Mouse (Mus musculus) limb, embryonic 13.5 days (tissue): Measurements from ENCODE around the gene Ndufs8. TPM values are rescaled to one million over a fixed set of nuclear protein-coding genes. Genes with fewer than 3 reads are reported as not detected.
A peak's percentile ranks its signal among the peaks of the same experiment; 100 is the strongest.

ENCODE experiments used
- ATAC-seq: fragments of 200-750 bp; cut with Nextera tagmentation; 2 replicates; pipeline ENCODE4 v1.8.0; 2017; ENCODE audit warnings: low read depth, moderate number of reproducible peaks, moderate TSS enrichment; ENCODE audit not compliant: low FRiP score
- H3K27ac ChIP-seq: fragments of 300-500 bp; sonication (generic); 2 replicates; pipeline ENCODE4 v1.5.1; 2015; ENCODE audit warnings: inconsistent platforms, mild to moderate bottlenecking, moderate library complexity
- H3K27me3 ChIP-seq: fragments of 300-500 bp; sonication (generic); 2 replicates; pipeline ENCODE4 v1.6.1; 2015; ENCODE audit warnings: mild to moderate bottlenecking, inconsistent platforms
- H3K36me3 ChIP-seq: fragments of 300-500 bp; sonication (generic); 2 replicates; pipeline ENCODE4 v1.6.1; 2015; ENCODE audit warnings: inconsistent platforms, mild to moderate bottlenecking, moderate library complexity
- H3K4me1 ChIP-seq: fragments of 300-500 bp; sonication (generic); 2 replicates; pipeline ENCODE4 v1.6.1; 2015; ENCODE audit warnings: inconsistent platforms
- H3K4me2 ChIP-seq: fragments of 300-500 bp; sonication (generic); replicated peaks from 2 replicates; pipeline ENCODE4 v1.6.1; 2015; ENCODE audit warnings: inconsistent platforms, mild to moderate bottlenecking, moderate library complexity
- H3K4me3 ChIP-seq: fragments of 300-500 bp; sonication (generic); 2 replicates; pipeline ENCODE4 v1.5.1; 2015; ENCODE audit warnings: moderate library complexity, mild to moderate bottlenecking, inconsistent platforms
- H3K9ac ChIP-seq: fragments of 300-500 bp; sonication (generic); 2 replicates; pipeline ENCODE4 v1.6.1; 2015; ENCODE audit warnings: mild to moderate bottlenecking, inconsistent platforms
- H3K9me3 ChIP-seq: fragments of 300-500 bp; sonication (generic); 2 replicates; pipeline ENCODE4 v1.6.1; 2016; ENCODE audit warnings: inconsistent platforms
- WGBS: fragments of 180-500 bp; shearing (Covaris S2); methylation state at CpG from one replicate; pipeline ENCODE4 v1.1.7; 2015; 5-methylcytosine and 5-hydroxymethylcytosine counted together
- polyA plus RNA-seq: library from polyadenylated mRNA; unstranded; fragments of >200 nt; fragmentation: Nextera tagmentation; extraction: Ambion mirVana; gene quantifications from 2 replicates; pipeline ENCODE4 v1.2.1, GENCODE M21; 2015

The Ndufs8 gene
- polyA plus RNA-seq, 1 experiment from 2014 or later, result 259 TPM

DNA sequence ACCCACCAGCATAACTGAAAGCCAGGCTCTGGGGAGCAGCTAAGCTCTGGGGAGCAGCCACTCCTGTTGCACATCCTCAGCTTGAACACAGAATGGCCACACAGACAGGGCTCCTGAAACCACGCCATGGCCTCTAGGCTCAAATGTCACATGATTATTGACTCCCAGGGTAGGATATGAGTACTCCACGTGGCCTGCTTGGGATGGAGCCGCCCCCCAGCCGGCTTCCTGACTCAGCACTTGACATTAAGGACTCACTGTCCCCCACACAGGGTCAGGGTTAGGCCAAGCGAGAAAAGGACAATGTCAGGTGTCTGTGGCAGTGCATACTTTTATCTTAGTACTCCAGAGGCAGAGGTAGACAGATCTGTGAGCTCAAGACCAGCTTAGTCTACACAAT is 2.4 kb downstream of the Ndufs8 start:
- Histone ChIP-seq H3K27ac (no peak overlapping the region), H3K9ac (no peak overlapping the region), H3K4me3 (no peak overlapping the region), H3K27me3 (no peaks in the 10 kb centered on the region), H3K4me1 (peaks cover 42% of the 10 kb centered on the region), H3K36me3 (peaks cover 34% of the 10 kb centered on the region), H3K9me3 (no peaks in the 10 kb centered on the region), H3K4me2 (no peak overlapping the region)
- WGBS, result 79% methylated on average over 5 of the region's 5 CpGs
- ATAC-seq, result no peak

DNA sequence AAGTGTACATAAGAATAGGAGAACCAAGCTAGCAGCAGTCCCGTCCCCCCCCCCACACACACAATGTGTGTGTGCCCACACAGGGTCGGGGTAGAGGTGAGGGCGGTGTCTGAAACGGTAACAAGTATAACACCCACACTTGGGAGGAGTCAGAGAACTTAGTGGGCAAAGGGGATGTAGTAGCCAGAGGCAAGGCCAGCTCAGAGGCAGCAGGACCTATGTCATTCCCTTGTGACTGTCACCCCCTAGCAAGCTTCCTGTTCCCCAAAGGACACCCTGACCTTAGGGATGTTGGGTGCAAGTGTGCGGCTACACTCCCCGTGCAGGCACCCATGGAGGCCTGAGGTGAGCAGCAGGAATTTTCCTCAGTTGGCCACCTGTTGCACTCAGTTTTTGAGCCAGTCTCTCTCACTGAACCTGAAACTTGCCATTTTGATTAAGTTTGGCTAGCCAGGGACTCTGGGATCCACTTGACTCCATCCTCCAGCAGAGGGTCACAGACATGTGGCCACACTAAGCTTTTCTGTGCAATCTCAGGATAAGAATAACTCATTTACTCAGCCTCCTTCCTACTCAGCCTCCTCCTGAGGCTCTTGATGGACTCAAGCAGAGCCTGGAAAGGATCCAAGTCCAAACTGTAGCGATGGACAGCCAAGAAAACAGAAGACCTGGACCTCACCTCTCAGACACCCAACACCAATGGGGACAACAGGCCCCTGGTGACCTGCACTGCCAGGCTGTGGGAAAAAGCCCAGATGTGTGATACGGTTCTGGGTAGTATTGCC is 4.5 kb downstream of the Ndufs8 start:
- 84% methylated on average over 8 of the region's 8 CpGs for whole genome bisulfite sequencing
- Histone ChIP-seq H3K36me3 (peaks cover 47% of the 10 kb centered on the region), H3K27ac (no peak overlapping the region), H3K4me2 (peak overlapping the region; percentile 83), H3K4me1 (peaks cover 47% of the 10 kb centered on the region), H3K27me3 (no peaks in the 10 kb centered on the region), H3K4me3 (peak overlapping the region; percentile 58), H3K9me3 (no peaks in the 10 kb centered on the region), H3K9ac (peak overlapping the region; percentile 76; the same call in 1 of the 2 replicates)
- ATAC-seq, result no peak

DNA sequence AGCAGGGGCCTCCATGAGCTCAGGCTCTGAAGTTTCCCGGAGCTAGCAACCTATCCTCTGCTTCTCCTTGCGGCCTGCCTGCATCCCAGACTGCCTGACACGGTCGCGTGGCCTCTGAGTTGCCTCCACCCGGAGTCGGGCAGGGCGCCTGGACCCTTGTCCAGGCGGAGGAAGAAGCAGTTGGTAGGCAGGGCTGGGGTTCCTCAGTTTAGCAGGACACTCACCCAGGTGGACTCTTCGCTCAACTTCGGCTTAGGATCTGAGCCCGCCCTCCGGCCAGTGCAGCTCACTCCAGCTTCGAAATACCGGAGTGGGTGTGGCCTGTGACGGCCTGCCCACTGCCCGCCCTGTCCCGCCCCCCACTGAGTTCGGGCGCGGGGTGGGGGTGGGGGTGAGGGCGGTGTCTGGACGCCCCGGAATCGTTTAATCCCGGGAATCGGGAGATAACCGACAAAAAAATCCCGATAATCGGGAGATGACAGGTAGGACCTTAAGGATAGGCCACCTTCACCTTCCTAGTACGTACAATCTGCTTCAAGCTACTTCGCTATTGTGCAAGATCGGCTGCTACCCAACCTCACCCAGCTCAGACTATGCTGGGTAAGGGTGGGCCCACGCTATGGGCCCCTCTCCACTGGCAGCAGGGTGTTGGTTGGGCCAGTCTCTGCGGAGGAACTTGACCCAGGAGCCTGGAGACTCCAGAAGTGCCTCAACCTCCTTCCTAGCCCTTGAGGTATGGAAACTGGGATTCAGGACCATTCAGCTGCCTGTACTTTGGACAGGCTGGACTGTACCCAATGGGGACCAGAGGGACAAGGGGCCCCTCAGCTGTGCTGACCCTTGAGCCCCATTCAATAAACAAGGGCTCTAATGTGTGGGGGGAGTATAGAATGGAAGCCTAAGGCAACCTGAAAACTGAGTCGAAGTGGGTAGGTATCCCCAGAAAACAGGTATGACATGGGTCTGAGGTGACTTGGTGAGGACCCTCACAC is 5.5 kb downstream of the Ndufs8 start, which contains the start of gene Tcirg1:
TSS of gene Tcirg1 (minus strand) at position 339 of the 992 bp plus-strand sequence.
- ATAC-seq, result peak; percentile 89
- Histone ChIP-seq H3K36me3 (peaks cover 56% of the 10 kb centered on the region), H3K27ac (peak within 1 kb of the TSS; percentile 52; the same call in 1 of the 2 replicates), H3K4me3 (peak within 1 kb of the TSS; percentile 58), H3K9ac (peak within 1 kb of the TSS; percentile 76), H3K4me2 (peak within 1 kb of the TSS; percentile 83), H3K9me3 (no peaks in the 10 kb centered on the region), H3K4me1 (peaks cover 46% of the 10 kb centered on the region), H3K27me3 (no peaks in the 10 kb centered on the region)
- 4% methylated on average over 36 of the region's 36 CpGs for WGBS

DNA sequence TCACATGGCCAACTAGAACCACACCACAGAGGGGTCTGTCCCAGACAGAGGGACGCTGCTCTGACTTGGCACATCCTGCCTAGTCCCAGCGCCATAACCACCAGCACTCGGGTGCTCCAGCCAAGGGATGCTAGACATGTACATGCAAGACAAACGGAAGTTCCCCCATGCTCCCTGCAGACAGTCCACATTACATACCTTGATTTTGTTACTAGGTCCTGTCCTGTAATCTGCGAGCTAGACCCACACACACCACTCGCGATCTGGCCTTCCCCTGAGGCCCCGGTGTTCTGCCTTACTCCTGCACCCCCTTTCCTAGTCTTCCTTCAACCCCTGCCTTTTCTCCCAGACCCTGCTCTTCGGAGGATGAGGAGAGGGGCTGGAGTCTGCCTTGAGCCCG is 6.2 kb downstream of the Ndufs8 start:
- H3K9ac ChIP-seq, result peak overlapping the region; percentile 76
- 25% methylated on average over 10 of the region's 10 CpGs for WGBS
- peak overlapping the region; percentile 58 for H3K4me3 ChIP-seq
- no peaks in the 10 kb centered on the region for H3K27me3 ChIP-seq
- H3K9me3 ChIP-seq, result no peaks in the 10 kb centered on the region
- ATAC-seq, result no peak
- H3K4me1 ChIP-seq, result peaks cover 39% of the 10 kb centered on the region
- H3K27ac ChIP-seq, result no peak overlapping the region; the same call in 1 of the 2 replicates
- peak overlapping the region; percentile 83 for H3K4me2 ChIP-seq
- peaks cover 63% of the 10 kb centered on the region for H3K36me3 ChIP-seq

DNA sequence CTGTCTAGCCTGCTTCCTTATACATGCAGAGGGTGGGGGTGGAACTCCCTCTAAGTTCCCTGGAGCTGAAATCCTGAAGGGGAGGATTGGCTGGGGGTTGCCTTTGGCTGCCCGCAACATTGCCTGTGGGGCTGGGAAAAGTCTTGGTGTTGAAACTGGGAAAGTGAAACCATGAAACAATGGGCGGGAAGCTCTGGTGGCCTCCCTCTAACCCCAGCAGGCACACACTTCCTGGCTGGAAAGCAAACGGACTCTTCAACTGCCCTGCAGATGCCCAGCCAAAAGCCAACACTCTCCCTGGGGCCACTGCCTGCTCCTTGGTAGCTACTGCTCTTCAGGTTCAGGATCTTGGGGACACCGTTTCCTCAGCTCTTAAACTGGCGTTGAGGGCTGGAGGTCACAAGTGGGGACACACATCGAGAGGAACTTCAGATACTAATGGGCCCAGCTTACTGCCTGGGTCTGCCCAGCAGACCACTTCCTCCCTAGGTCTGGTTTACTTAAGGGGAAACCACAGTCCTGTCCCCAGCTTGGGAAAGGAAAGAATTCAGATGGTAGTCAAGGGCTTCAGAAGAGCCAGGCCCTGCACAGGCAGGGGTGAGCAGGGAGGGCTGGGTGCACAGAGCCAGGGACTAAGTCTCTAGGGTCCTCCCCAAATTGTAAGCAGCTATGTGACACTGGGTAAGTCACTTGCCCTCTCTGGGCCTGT is 7.2 kb downstream of the Ndufs8 start:
- Histone ChIP-seq H3K36me3 (peaks cover 58% of the 10 kb centered on the region), H3K4me2 (peak overlapping the region; percentile 83), H3K4me3 (peak overlapping the region; percentile 58), H3K9me3 (no peaks in the 10 kb centered on the region), H3K4me1 (peaks cover 37% of the 10 kb centered on the region), H3K9ac (peak overlapping the region; percentile 76), H3K27me3 (no peaks in the 10 kb centered on the region), H3K27ac (peak overlapping the region; percentile 76)
- peak; percentile 8; the same call in 1 of the 2 replicates for ATAC-seq
- 32% methylated on average over 6 of the region's 6 CpGs for WGBS

DNA sequence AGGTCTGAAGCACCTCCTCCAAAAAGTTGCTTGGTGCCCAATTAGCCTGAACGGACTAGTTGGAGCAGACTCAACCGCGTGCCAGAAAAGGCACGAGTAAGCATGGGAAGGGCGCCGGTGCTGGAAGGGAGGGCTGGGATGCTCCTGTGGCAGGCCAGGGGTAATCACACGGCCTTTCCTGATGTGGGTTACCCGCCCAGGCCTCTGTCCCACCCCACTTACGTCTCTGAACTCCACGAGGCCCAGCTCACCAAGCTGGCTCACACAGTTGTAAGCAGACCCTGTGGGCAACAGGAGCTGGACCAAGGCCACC is 8.3 kb downstream of the Ndufs8 start:
- Histone ChIP-seq H3K4me1 (peaks cover 37% of the 10 kb centered on the region), H3K4me3 (no peak overlapping the region), H3K36me3 (peaks cover 54% of the 10 kb centered on the region), H3K9ac (no peak overlapping the region), H3K9me3 (no peaks in the 10 kb centered on the region), H3K27me3 (no peaks in the 10 kb centered on the region), H3K4me2 (peak overlapping the region; percentile 83; the same call in 1 of the 2 replicates), H3K27ac (peak overlapping the region; percentile 22; the same call in 1 of the 2 replicates)
- WGBS, result 58% methylated on average over 10 of the region's 10 CpGs
- ATAC-seq, result no peak

DNA sequence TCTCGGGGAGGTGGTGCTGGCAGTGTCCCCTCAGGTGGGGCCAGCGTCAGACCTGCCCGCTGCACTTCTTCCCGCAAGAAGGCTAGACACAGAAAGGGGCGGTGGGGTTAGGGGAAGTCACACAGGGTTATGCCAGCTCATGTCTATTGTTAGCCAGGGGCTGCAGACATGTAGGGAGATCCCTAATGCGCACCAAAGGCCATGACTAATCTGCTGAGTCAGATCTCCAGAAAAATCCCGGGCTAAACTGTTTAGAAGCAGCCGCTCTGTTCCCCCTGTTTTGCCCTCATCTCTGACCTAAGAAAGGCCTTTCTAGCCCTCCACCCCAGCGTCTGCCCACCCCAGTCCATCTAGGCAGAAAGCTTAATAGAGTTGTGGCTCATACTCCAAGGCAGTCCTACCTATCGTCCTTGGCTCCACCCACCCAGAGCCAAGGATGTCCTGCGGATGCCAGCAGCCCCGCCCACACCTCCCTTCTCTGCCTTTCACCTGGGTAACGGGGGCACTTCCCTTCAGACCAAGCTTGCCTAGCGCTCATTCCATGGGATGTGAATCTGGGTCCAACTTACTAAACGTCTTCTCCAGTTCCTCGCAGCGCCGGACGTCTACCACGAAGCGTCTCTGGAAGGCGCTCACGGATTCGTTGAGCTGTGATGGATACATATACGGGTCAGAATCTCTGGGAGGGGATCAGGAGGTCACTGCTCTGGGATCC is 8.8 kb downstream of the Ndufs8 start:
- H3K27ac ChIP-seq, result no peak overlapping the region
- WGBS, result 71% methylated on average over 25 of the region's 25 CpGs
- H3K9ac ChIP-seq, result no peak overlapping the region
- no peak overlapping the region for H3K4me3 ChIP-seq
- H3K27me3 ChIP-seq, result no peaks in the 10 kb centered on the region
- no peak overlapping the region for H3K4me2 ChIP-seq
- peaks cover 52% of the 10 kb centered on the region for H3K36me3 ChIP-seq
- no peaks in the 10 kb centered on the region for H3K9me3 ChIP-seq
- ATAC-seq, result no peak
- peaks cover 37% of the 10 kb centered on the region for H3K4me1 ChIP-seq

DNA sequence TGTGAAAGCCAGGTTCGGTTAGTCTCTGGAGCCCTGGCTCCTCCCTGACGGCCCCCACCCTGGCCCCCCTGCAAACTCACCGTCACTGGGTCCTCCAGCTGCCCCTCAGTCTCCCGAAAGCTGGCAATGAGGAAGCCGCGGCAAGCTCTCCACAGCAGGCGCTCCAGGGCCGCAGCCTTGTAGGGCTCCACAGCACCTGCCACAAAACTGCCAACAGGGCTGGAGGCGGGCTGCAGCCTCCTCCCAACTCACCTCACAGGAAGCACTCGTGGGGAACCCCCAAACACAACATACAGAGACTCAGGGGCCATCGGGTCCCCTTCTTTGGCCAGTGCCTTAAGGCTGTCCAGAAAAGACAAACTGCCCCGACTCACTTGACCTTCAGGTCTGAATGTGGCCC is 9.6 kb downstream of the Ndufs8 start:
- H3K36me3 ChIP-seq, result peaks cover 53% of the 10 kb centered on the region
- H3K4me3 ChIP-seq, result no peak overlapping the region
- no peaks in the 10 kb centered on the region for H3K9me3 ChIP-seq
- H3K4me1 ChIP-seq, result peaks cover 36% of the 10 kb centered on the region
- no peak for ATAC-seq
- no peak overlapping the region for H3K27ac ChIP-seq
- WGBS, result 84% methylated on average over 12 of the region's 12 CpGs
- H3K9ac ChIP-seq, result no peak overlapping the region
- no peak overlapping the region for H3K4me2 ChIP-seq
- no peaks in the 10 kb centered on the region for H3K27me3 ChIP-seq

DNA sequence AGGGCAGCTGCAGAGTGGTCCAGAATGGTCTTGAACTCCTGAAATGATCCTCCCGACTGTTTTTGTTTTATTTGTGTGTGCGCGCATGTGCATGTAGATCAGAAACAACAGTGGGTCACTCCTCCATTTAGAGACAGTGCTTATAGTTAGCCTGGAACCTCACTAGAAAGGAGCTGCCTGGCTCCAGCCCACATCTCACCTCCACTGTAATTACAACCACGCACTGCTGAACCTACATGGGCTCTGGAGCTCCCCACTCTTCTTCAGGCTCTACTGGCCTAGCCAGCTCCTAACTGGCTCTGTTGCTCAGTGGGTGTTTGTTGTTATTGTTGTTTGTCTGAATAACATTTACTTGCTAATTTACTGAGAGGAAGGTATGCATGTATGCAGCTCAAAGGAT is 13.0 kb downstream of the Ndufs8 start:
- 94% methylated on average over 4 of the region's 4 CpGs for WGBS
- Histone ChIP-seq H3K27ac (no peak overlapping the region), H3K9ac (no peak overlapping the region), H3K4me2 (no peak overlapping the region), H3K36me3 (peaks cover 86% of the 10 kb centered on the region), H3K4me1 (peaks cover 7% of the 10 kb centered on the region; the same call in 1 of the 2 replicates), H3K4me3 (no peak overlapping the region), H3K27me3 (no peaks in the 10 kb centered on the region), H3K9me3 (no peaks in the 10 kb centered on the region)
- no peak for ATAC-seq

DNA sequence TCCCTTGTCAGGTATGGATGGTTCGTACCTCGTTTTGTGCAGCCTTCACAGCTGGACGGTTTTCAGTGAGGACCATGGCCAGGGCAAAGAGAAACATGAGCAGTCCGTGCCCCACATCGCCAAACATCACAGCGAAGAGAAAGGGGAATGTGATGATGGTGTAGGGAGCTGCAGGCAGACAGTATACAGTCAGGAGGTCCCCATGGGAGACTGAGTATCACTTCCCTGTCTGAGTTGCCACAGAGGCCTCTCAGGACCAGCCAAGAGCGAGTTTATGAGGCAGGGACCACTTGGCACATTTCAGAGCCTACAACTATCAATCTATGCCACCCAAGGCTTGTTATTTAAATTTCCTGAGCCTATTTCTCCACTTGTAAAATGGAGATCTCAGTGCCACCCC is 13.6 kb downstream of the Ndufs8 start:
- H3K4me3 ChIP-seq, result no peak overlapping the region
- no peaks in the 10 kb centered on the region for H3K27me3 ChIP-seq
- WGBS, result 89% methylated on average over 7 of the region's 7 CpGs
- peaks cover under 1% of the 10 kb centered on the region; the same call in 1 of the 2 replicates for H3K4me1 ChIP-seq
- no peaks in the 10 kb centered on the region for H3K9me3 ChIP-seq
- H3K36me3 ChIP-seq, result peaks cover 90% of the 10 kb centered on the region
- H3K9ac ChIP-seq, result no peak overlapping the region
- no peak for ATAC-seq
- no peak overlapping the region for H3K27ac ChIP-seq
- no peak overlapping the region for H3K4me2 ChIP-seq

DNA sequence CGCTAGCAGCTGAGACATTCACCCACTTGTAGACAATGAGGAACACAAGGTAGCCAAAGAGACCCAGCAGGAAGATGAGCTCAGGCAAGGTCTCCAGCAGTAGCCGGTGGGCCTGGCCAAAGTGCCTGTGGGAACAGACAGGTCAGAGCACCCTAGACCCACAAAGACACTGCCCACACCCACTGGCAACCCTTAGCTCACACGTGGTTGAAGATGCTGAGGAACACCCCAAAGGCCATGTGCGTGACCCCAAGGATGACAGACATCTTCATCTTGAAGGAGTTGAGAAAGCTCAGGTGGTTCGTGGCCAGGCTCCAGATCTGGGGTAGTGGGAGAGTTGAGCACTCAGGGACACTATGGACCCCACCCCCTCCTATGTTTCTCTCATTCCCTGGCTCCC is 15.0 kb downstream of the Ndufs8 start:
- no peak for ATAC-seq
- Histone ChIP-seq H3K4me1 (no peaks in the 10 kb centered on the region), H3K4me2 (no peak overlapping the region), H3K9me3 (no peaks in the 10 kb centered on the region), H3K27me3 (no peaks in the 10 kb centered on the region), H3K9ac (no peak overlapping the region), H3K27ac (no peak overlapping the region), H3K4me3 (no peak overlapping the region), H3K36me3 (peaks cover 90% of the 10 kb centered on the region)
- WGBS, result 93% methylated on average over 5 of the region's 5 CpGs
